Mouse (Mus musculus): ENCODE measurements around the gene Cdiptos.

Cdiptos gene

GRCm38 (mm10) chr7:126928384-126929037, 47.4 kb downstream of the Cdiptos start, which contains the start of gene Kctd13:
Kctd13 (plus strand) TSS chr7:126928879.
- DNase-seq (ENCODE audit: low spot score in 2 of 2), result peak; percentile 85 to 94

- DNase-seq (ENCODE audit: low spot score in 2 of 2), result no peak
These were observed 49.6 kb downstream of the Cdiptos start for GRCm38 (mm10) chr7:126926299-126926698.

- DNase-seq (ENCODE audit: low spot score in 2 of 2), result no peak
These were observed 51.9 kb downstream of the Cdiptos start for GRCm38 (mm10) chr7:126923999-126924398.

GRCm38 (mm10) chr7:126922624-126923060, 53.3 kb downstream of the Cdiptos start, which contains the start of gene Tmem219:
Tmem219 (minus strand) TSS chr7:126922917.
- DNase-seq (ENCODE audit: low spot score in 2 of 2), result no peak

Measured in thymus, postnatal 10 days (tissue).